Mouse (Mus musculus): ENCODE data around the gene Tti1. TPM values are rescaled to one million over a fixed set of nuclear protein-coding genes. Genes with fewer than 3 reads are reported as not detected.
A peak's percentile ranks its signal among the peaks of the same experiment; 100 is the strongest.
"Not testable (repeated sequence)": the region's sequence is repeated elsewhere in the genome, so short reads cannot be mapped to it uniquely, and the experiment has no call there.

Tti1 gene
- polyA plus RNA-seq, 2 experiments: 11.1 to 11.3 TPM

GRCm38 (mm10) chr2:158055383-158055782, 27.1 kb upstream of the Tti1 start:
- not testable (repeated sequence) for H3K27ac ChIP-seq; H3K4me3 ChIP-seq (ENCODE audit: insufficient read depth in 1 of 2, low read depth in 2 of 2, low read length in 2 of 2); H3K4me2 ChIP-seq (ENCODE audit: low read depth); H3K9ac ChIP-seq (replicated peaks); H3K4me1 ChIP-seq (replicated peaks; ENCODE audit: control insufficient read depth in 2 of 2, insufficient read depth in 2 of 2, low read length in 1 of 2); ATAC-seq (ENCODE audit: insufficient read depth); H3K27me3 ChIP-seq (ENCODE audit: control insufficient read depth, insufficient read depth, low read length); DNase-seq (ENCODE audit: low read depth in 3 of 3, low spot score in 3 of 3); H3K9me3 ChIP-seq (ENCODE audit: control insufficient read depth, low read length)
- TF ChIP-seq CTCF (IDR thresholded peaks at IDR 0.05; ENCODE audit: low read depth): 0 out of 2 replicates have a peak, but pooled peaks have one; percentile 14
- H3K36me3 ChIP-seq (replicated peaks; ENCODE audit: control insufficient read depth, insufficient read depth, low read depth): peaks cover 48% of the 10 kb centered on the region
- WGBS (ENCODE audit: insufficient replicate concordance): 90% methylated on average over 8 of the region's 8 CpGs

GRCm38 (mm10) chr2:158054596-158054995, 26.4 kb upstream of the Tti1 start:
- Histone ChIP-seq H3K4me2 (ENCODE audit: low read depth) (no peak overlapping the region), H3K27ac (no peak overlapping the region), H3K9me3 (ENCODE audit: control insufficient read depth, low read length) (no peaks in the 10 kb centered on the region), H3K4me3 (ENCODE audit: insufficient read depth in 1 of 2, low read depth in 2 of 2, low read length in 2 of 2) (no peak overlapping the region), H3K9ac (replicated peaks) (no peak overlapping the region), H3K36me3 (replicated peaks; ENCODE audit: control insufficient read depth, insufficient read depth, low read depth) (peaks cover 49% of the 10 kb centered on the region), H3K4me1 (replicated peaks; ENCODE audit: control insufficient read depth in 2 of 2, insufficient read depth in 2 of 2, low read length in 1 of 2) (no peaks in the 10 kb centered on the region), H3K27me3 (ENCODE audit: control insufficient read depth, insufficient read depth, low read length) (no peaks in the 10 kb centered on the region)
- TF ChIP-seq CTCF (IDR thresholded peaks at IDR 0.05; ENCODE audit: low read depth): no peak
- no peak for TF ChIP-seq EP300 (IDR thresholded peaks at IDR 0.05; ENCODE audit: low read depth)
- ATAC-seq (ENCODE audit: insufficient read depth) (no peak), DNase-seq (ENCODE audit: low read depth in 3 of 3, low spot score in 3 of 3) (no peak)
- 78% methylated on average over 3 of the region's 3 CpGs for WGBS (ENCODE audit: insufficient replicate concordance)

GRCm38 (mm10) chr2:158050116-158050515, 21.9 kb upstream of the Tti1 start:
- TF ChIP-seq CTCF (IDR thresholded peaks at IDR 0.05; ENCODE audit: low read depth) (no peak), EP300 (IDR thresholded peaks at IDR 0.05; ENCODE audit: low read depth) (no peak)
- Histone ChIP-seq H3K4me2 (ENCODE audit: low read depth) (no peak overlapping the region), H3K36me3 (replicated peaks; ENCODE audit: control insufficient read depth, insufficient read depth, low read depth) (peaks cover 43% of the 10 kb centered on the region), H3K27ac (no peak overlapping the region), H3K4me3 (ENCODE audit: insufficient read depth in 1 of 2, low read depth in 2 of 2, low read length in 2 of 2) (no peak overlapping the region), H3K9ac (replicated peaks) (no peak overlapping the region), H3K4me1 (replicated peaks; ENCODE audit: control insufficient read depth in 2 of 2, insufficient read depth in 2 of 2, low read length in 1 of 2) (no peaks in the 10 kb centered on the region; a peak in 1 of 4 replicates), H3K27me3 (ENCODE audit: control insufficient read depth, insufficient read depth, low read length) (no peaks in the 10 kb centered on the region), H3K9me3 (ENCODE audit: control insufficient read depth, low read length) (no peaks in the 10 kb centered on the region)
- no peak for DNase-seq (ENCODE audit: low read depth in 3 of 3, low spot score in 3 of 3)
- 94% methylated on average over 8 of the region's 8 CpGs for WGBS (ENCODE audit: insufficient replicate concordance)
- ATAC-seq (ENCODE audit: insufficient read depth): no peak

- Histone ChIP-seq H3K9ac (replicated peaks) (no peak overlapping the region), H3K4me1 (replicated peaks; ENCODE audit: control insufficient read depth in 2 of 2, insufficient read depth in 2 of 2, low read length in 1 of 2) (no peaks in the 10 kb centered on the region; a peak in 1 of 4 replicates), H3K4me3 (ENCODE audit: insufficient read depth in 1 of 2, low read depth in 2 of 2, low read length in 2 of 2) (no peak overlapping the region), H3K9me3 (ENCODE audit: control insufficient read depth, low read length) (no peaks in the 10 kb centered on the region), H3K27ac (no peak overlapping the region), H3K4me2 (ENCODE audit: low read depth) (no peak overlapping the region), H3K27me3 (ENCODE audit: control insufficient read depth, insufficient read depth, low read length) (no peaks in the 10 kb centered on the region), H3K36me3 (replicated peaks; ENCODE audit: control insufficient read depth, insufficient read depth, low read depth) (peaks cover 52% of the 10 kb centered on the region)
- TF ChIP-seq EP300 (IDR thresholded peaks at IDR 0.05; ENCODE audit: low read depth): no peak
- no peak for TF ChIP-seq CTCF (IDR thresholded peaks at IDR 0.05; ENCODE audit: low read depth)
- ATAC-seq (ENCODE audit: insufficient read depth) (no peak), DNase-seq (ENCODE audit: low read depth in 3 of 3, low spot score in 3 of 3) (no peak)
- 87% methylated on average over 1 of the region's 1 CpGs for WGBS (ENCODE audit: insufficient replicate concordance)
These were observed 20.5 kb upstream of the Tti1 start for GRCm38 (mm10) chr2:158048718-158049117.

GRCm38 (mm10) chr2:158047903-158048302, 19.7 kb upstream of the Tti1 start:
- no peak overlapping the region for H3K9ac ChIP-seq (replicated peaks)
- H3K36me3 ChIP-seq (replicated peaks; ENCODE audit: control insufficient read depth, insufficient read depth, low read depth): peaks cover 57% of the 10 kb centered on the region
- H3K4me3 ChIP-seq (ENCODE audit: insufficient read depth in 1 of 2, low read depth in 2 of 2, low read length in 2 of 2): no peak overlapping the region
- peak; percentile 58 to 61 (median 59) for DNase-seq (ENCODE audit: low read depth in 3 of 3, low spot score in 3 of 3)
- peak; percentile 80 for ATAC-seq (ENCODE audit: insufficient read depth)
- WGBS (ENCODE audit: insufficient replicate concordance): 35% methylated on average over 3 of the region's 3 CpGs
- TF ChIP-seq EP300 (IDR thresholded peaks at IDR 0.05; ENCODE audit: low read depth) (peak; percentile 63), CTCF (IDR thresholded peaks at IDR 0.05; ENCODE audit: low read depth) (peak; percentile 92)
- no peak overlapping the region for H3K27ac ChIP-seq
- no peaks in the 10 kb centered on the region for H3K27me3 ChIP-seq (ENCODE audit: control insufficient read depth, insufficient read depth, low read length)
- no peak overlapping the region for H3K4me2 ChIP-seq (ENCODE audit: low read depth)
- H3K9me3 ChIP-seq (ENCODE audit: control insufficient read depth, low read length): no peaks in the 10 kb centered on the region
- H3K4me1 ChIP-seq (replicated peaks; ENCODE audit: control insufficient read depth in 2 of 2, insufficient read depth in 2 of 2, low read length in 1 of 2): no peaks in the 10 kb centered on the region; a peak in 1 of 4 replicates

Measured in liver, embryonic 14.5 days (tissue).